Mouse (Mus musculus): ENCODE data around the gene Cyb561d2. TPM values are rescaled to one million over a fixed set of nuclear protein-coding genes. Genes with fewer than 3 reads are reported as not detected.
A peak's percentile ranks its signal among the peaks of the same experiment; 100 is the strongest.
"Not testable (repeated sequence)": the region's sequence is repeated elsewhere in the genome, so short reads cannot be mapped to it uniquely, and the experiment has no call there.

Cyb561d2 gene
- polyA plus RNA-seq (2012; rRNA removed) = 27.0 and 27.2 TPM in 2 replicates

GRCm38 (mm10) chr9:107541474-107542351 is at the start of gene Cyb561d2, which contains the start of gene Nprl2:
Gene Cyb561d2, minus strand, starts transcription at chr9:107542193.
Gene Nprl2, plus strand, starts transcription at chr9:107542226.
- DNase-seq (ENCODE audit: extremely low spot score in 1 of 2, low spot score in 1 of 2) = peak; percentile 88 to 96

GRCm38 (mm10) chr9:107590773-107591060 is 48.7 kb upstream of the Cyb561d2 start:
- DNase-seq (ENCODE audit: extremely low spot score in 1 of 2, low spot score in 1 of 2) = no peak

- DNase-seq (ENCODE audit: extremely low spot score in 1 of 2, low spot score in 1 of 2) = no peak
Observed at GRCm38 (mm10) chr9:107590058-107590772, 48.2 kb upstream of the Cyb561d2 start.

- DNase-seq (ENCODE audit: extremely low spot score in 1 of 2, low spot score in 1 of 2) = peak in 1 of 2 experiments; percentile 47
Observed at GRCm38 (mm10) chr9:107587833-107588639, 46.0 kb upstream of the Cyb561d2 start.

- peak; percentile 99 for DNase-seq (ENCODE audit: extremely low spot score in 1 of 2, low spot score in 1 of 2)
Observed at GRCm38 (mm10) chr9:107586974-107587832, 45.2 kb upstream of the Cyb561d2 start, which contains the start of gene Ifrd2. Gene Ifrd2, plus strand, starts transcription at chr9:107587642.

- no peak for DNase-seq (ENCODE audit: extremely low spot score in 1 of 2, low spot score in 1 of 2)
Observed at GRCm38 (mm10) chr9:107586504-107586903, 44.5 kb upstream of the Cyb561d2 start.

GRCm38 (mm10) chr9:107583174-107583573 is 41.2 kb upstream of the Cyb561d2 start:
- no peak for DNase-seq (ENCODE audit: extremely low spot score in 1 of 2, low spot score in 1 of 2)

GRCm38 (mm10) chr9:107582509-107583062 is 40.6 kb upstream of the Cyb561d2 start:
- no peak for DNase-seq (ENCODE audit: extremely low spot score in 1 of 2, low spot score in 1 of 2)

GRCm38 (mm10) chr9:107581584-107581983 is 39.6 kb upstream of the Cyb561d2 start:
- no peak for DNase-seq (ENCODE audit: extremely low spot score in 1 of 2, low spot score in 1 of 2)

- DNase-seq (ENCODE audit: extremely low spot score in 1 of 2, low spot score in 1 of 2) = peak; percentile 83 to 93
Observed at GRCm38 (mm10) chr9:107580501-107581317, 38.7 kb upstream of the Cyb561d2 start, which contains the start of gene Hyal3. Gene Hyal3, plus strand, starts transcription at chr9:107580818.

- no peak for DNase-seq (ENCODE audit: extremely low spot score in 1 of 2, low spot score in 1 of 2)
Observed at GRCm38 (mm10) chr9:107579023-107579900, 37.3 kb upstream of the Cyb561d2 start.

- no peak for DNase-seq (ENCODE audit: extremely low spot score in 1 of 2, low spot score in 1 of 2)
Observed at GRCm38 (mm10) chr9:107578587-107578986, 36.6 kb upstream of the Cyb561d2 start, which contains the start of gene Naa80. Gene Naa80, plus strand, starts transcription at chr9:107578887.

- DNase-seq (ENCODE audit: extremely low spot score in 1 of 2, low spot score in 1 of 2) = no peak
Observed at GRCm38 (mm10) chr9:107577871-107578270, 35.9 kb upstream of the Cyb561d2 start.

GRCm38 (mm10) chr9:107576357-107577107 is 34.5 kb upstream of the Cyb561d2 start, which contains the start of gene Hyal1:
Gene Hyal1, plus strand, starts transcription at chr9:107576927.
- peak in 1 of 2 experiments; percentile 44 for DNase-seq (ENCODE audit: extremely low spot score in 1 of 2, low spot score in 1 of 2)

- DNase-seq (ENCODE audit: extremely low spot score in 1 of 2, low spot score in 1 of 2) = no peak
Observed at GRCm38 (mm10) chr9:107575579-107576356, 33.8 kb upstream of the Cyb561d2 start.

- DNase-seq (ENCODE audit: extremely low spot score in 1 of 2, low spot score in 1 of 2) = not testable (repeated sequence)
Observed at GRCm38 (mm10) chr9:107573774-107574173, 31.8 kb upstream of the Cyb561d2 start.

All from frontal cortex, adult 2 months (tissue).